Mouse (Mus musculus) forelimb bud, embryonic 11.5 days (tissue): ENCODE data around the gene Ebp.

Experiments used
- DNase-seq: peaks from one replicate; pipeline ENCODE4 v3.0.0-alpha.2; 2012; ENCODE audit warnings: low read depth, low spot score

The Ebp gene

DNA sequence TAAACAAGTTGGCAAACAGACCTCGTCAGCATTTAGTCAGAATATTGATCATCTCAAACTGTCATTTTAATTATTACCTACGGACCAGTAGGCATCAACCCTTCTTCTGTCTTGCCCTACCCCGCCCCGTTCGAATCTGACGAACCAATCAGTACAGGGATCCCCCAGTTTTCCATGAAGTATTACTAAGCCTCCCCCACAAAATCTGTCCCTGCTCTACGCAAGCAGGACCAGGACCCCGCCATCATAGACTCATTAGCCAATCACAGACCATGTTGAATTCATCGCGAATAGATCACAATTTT is at the start of gene Ebp:
Ebp (minus strand) TSS at position 94 of the 305 bp plus-strand sequence.
- DNase-seq: no peak

DNA sequence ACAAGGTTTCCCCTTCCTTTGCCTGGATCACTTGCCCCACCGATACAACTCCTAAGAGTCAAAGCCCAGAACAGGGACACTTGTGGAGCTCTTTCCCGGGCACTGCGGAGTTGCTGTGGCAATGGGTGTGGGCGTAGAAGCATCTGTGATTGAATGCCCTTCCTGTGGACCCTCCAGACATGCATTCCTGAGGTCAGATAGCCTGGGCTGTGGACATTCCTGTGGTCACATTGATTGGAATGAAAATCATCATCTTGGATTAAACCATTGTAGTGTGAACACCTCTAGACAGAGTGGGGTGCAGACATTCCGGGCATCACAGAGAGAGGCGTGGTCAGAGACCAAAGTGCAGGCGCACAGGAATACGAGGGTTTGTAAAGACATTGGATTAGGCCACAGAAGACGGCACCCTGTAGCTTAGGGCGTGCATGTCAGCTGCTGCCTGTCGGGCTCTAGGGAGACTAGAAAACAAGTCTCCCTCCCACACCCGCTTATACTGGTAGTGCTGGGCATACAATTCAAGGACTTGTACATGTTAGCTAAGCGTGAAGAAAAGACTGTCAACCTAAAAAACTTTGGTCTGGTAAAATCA is 45.6 kb upstream of the Ebp start:
- DNase-seq: no peak

DNA sequence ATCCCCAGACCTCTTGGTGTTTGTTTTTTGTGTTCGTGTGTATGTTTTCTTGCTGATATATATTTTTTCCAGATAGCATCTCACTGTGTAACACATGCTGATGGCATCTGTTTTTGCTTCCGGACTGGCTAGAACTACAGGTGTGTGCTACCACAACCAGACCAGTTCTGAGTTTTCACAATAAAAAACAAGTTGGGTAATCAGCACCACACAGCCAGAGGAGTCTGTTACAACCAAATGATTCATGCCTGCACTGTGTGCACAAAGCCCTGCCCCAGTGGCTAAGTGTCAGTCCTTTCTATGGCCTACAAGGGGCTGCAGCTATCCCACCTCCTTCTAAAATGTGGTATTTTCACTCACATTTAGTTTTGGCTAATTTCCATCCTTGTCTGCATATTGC is 43.4 kb upstream of the Ebp start:
- DNase-seq: no peak

DNA sequence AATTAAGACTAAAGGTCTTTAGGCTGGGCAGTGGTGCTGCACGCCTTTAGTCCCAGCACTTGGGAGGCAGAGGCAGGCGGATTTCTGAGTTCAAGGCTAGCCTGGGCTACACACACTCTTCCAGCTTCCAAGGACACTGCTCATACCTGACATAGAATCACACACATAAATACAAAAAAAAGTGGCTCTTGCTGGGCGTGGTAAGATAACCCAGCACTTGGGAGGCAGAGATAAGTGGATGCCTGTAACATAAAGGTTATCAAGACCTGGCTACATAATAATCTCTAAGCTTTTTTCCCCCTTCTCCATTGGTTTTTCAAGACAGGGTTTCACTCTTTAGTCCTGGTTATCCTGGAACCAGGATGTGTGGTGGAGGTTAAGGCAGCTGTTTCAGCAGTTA is 40.3 kb upstream of the Ebp start:
- no peak for DNase-seq

DNA sequence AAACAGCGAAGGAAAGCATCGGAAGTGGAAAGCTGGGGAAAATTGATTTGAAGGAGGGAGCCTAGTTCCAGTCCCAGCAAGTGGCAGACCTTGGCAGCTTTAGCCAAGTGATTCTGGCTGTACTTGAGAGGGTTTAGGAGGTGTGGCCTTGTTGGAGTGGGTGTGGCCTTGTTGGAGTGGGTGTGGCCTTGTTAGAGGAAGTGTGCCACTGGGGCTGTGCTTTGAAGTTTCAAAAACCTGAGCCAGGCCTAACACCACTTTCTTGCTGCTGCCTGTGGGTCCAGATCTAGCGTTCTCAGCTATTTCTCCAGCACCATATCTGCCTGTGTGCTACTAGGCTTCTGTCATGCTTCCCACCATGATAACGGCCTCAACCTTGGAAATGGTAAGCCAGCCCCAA is 37.0 kb upstream of the Ebp start:
- DNase-seq: no peak

DNA sequence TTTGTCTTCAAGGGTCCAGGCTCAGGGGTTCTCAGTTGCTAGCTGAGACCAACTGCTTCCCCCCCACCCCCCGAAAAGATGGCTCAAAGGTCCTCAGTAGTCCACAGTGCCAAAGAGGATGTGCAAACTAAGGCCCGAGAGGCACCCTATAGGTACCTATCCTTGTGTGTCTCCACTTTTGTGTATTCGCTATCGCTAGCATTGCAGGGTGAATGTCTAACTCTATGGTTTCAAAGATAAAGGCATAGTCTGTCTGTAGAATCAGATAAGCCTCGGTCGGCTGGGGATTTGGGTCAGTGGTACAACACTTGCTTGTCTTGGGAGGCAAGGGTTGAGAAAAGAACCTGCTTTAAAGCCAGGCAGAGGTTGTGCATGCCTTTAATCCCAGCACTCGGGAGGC is 30.2 kb upstream of the Ebp start:
- DNase-seq: no peak

DNA sequence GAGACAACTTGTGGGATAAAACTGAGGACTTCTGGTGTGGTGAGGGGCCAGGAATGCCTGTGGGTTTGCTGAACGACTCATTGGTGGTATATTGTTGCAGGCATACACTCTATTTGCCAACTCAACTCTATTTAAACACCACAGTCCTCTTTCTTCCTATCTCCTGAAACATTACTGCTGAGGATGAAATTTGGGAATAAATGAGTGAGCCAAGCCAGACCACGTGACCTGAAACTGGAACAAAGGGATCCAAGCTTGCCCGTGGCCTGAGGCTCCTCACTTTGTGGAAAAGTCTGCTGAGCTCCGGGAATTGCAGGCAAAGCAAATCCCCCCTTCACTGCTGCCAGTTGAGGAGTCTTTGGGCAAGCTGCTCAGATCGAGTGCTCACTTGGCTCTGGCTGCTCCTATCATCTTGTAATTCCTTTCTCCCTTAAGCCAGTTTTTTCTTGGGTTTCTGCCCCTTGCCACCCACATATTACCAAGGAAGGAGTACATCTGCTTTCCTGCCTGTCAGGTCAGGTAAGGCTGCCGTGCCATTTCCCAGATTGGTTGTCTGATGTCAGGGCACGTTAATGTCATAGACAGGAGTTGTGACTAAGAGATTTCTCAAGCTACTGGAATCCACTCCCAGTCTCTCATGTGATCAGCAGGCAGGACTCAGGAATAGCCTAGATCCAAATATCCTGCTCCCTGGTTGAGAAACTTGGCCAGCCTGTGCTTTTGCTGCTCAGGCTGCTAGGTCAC is 29.5 kb upstream of the Ebp start:
- no peak for DNase-seq

DNA sequence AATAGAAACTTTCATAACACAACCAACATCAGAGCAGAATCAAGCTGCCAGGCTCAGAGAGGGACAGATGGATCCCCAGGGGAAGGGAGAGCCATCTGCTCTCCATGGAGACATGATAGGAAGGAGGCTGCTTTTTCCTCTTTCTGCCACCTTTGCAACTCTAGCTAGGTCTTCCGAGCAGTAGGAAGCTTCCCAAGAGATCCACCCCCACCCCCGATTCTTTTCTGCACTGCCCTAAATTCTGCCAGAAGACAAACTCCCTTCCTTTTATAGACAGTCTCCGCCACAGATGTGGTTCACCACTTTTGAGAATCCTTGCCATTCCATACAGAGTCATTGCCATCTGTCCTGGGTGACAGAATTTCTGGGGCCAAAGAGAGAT is 29.0 kb upstream of the Ebp start:
- no peak for DNase-seq

DNA sequence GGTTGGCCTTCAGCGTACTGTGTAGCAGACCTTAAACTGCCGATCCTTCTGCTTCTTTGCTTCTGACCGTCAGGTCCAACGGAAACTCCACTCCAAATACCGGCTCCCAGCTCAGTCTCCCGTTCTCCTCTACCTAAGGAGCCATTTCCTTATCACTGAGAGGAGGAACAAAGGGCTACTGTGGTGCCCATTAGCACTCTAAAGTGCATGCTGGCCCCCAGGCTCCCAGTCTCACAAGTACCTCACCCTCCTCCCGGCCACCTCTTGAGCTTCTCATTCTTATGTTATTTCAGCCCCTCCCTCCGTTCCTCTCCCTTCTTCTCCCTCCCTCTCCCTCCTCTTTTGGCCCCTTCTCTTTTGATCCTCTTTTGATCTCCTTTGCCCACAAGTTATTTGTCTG is 26.3 kb upstream of the Ebp start:
- no peak for DNase-seq

DNA sequence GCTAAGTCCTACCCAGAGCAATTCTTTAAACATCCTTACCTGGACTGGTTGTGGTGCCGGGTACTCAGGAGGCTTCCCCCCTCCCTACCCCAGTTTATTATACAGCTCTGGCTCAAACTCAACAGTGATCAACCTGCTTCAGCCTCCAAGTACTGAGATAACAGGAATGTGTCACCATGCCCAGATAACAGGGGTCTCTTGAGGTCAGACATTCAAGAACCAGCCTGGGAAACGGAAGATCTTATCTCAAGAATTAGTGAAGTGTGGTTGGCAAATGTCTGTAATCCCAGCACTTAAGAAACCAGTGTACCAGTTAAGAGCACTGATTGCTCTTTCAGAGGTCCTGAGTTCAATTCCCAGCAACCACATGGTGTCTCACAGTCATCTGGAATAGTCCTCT is 24.8 kb upstream of the Ebp start:
- no peak for DNase-seq

DNA sequence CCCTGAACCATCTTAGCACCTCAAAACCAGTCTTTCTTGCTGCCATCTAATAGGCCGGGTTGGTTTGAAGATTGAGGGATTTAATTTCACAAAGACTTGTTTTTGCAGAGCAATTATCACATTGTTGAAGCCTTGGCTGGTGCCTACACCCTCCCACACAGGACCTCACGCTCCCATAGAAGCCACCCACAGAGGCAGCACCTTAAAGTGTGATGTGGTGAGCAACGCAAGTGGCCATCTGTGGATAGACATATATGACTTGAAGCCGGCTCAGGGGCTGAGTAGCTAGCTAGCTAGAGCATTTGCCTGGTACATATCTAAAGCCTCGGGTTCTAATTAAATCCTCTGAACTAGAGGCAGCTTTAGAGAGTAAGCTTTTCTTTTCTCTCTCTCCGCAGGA is 24.1 kb upstream of the Ebp start:
- DNase-seq: no peak

DNA sequence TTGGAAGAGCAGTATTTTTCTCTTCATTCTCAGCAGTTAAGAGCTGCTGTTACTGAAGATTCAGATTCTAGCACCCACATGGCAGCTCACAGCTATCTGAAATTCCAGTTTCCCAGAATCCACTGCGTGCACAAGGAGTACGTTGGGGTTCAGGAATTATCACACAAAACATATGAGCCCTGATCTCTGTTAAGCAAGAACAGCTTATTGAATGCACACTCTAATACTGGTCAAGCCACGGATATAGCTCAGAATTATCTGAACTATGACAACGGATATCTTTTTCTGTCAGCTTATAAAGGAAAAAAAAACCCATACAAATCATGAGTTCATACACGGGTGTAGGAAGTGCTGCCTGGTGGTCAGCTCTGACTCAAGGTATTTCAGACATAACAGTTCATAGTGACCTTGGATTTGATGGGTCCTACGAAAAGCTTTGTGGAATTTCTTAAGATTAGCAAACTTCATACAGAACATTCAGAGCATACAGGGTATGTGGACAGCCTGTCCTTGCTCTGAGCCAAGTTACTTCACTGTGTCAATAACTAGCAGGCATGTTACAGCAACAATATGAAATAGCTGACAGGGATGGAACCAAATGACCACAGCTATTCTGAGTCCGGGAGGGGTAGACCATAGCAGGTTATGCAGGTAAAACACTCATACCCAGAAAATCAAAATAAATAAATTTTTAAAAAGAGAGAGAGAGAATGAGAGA is 18.3 kb upstream of the Ebp start:
- DNase-seq: no peak

DNA sequence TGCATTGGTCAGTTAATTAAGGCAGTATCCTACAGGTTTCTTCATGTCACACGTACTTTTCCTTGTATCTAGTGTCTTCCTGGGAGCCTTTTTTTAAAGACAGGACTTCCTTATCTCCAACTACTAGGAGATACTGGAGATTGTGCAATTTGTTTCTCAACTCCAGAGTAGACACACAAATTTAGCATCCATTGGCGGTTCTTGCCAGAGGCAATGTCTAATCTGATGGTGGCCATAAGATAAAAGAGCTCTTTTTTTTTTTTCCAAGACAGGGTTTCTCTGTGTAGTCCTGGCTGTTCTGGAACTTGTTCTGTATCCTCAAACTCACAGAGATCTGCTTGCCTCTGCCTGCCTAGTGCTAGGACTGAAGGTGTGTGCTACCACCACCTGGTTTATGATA is 16.4 kb upstream of the Ebp start:
- no peak for DNase-seq

DNA sequence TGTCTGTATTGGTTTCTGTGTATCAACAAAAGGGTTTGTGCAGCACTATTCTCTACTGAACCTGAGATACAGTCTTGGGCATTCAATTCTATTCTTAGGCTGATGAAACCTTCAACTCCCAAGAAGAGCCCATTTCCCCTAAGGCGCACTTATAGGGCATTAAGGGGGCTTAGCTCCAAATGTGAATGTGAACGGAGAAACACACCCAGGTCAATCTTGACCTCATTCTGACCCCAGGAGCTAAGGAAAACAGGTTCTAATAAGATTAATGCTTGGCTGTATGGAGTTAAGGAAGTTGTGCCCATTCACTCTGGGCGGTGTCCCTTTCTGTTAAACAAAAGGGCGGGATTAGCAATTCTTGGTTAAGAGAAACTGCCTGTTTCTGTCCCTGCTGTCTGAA is 13.9 kb upstream of the Ebp start:
- DNase-seq: no peak

DNA sequence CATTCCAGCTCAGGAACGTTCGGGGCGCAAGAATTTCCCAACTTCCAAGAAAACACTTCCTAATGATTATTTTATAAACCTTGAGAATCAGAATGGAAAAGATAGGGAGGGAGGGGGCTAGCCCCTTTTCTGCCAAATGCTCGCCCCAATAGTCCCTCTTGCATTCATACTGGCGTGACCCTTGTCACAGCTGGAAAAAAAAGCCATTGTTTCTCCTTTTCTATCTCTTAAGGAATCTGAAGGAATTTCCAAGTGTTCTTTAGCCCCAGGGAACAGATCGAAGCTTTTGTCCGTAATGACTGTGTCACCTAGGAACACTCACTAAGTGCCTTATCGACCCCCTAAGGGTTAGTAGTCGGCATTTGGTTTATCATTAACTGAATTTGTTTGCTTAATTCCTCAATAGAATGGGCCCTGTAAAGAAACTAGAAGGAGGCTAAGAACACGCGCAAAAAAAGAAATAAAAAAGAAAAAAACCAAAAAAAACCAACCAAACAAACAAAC is 13.4 kb upstream of the Ebp start:
- no peak for DNase-seq

DNA sequence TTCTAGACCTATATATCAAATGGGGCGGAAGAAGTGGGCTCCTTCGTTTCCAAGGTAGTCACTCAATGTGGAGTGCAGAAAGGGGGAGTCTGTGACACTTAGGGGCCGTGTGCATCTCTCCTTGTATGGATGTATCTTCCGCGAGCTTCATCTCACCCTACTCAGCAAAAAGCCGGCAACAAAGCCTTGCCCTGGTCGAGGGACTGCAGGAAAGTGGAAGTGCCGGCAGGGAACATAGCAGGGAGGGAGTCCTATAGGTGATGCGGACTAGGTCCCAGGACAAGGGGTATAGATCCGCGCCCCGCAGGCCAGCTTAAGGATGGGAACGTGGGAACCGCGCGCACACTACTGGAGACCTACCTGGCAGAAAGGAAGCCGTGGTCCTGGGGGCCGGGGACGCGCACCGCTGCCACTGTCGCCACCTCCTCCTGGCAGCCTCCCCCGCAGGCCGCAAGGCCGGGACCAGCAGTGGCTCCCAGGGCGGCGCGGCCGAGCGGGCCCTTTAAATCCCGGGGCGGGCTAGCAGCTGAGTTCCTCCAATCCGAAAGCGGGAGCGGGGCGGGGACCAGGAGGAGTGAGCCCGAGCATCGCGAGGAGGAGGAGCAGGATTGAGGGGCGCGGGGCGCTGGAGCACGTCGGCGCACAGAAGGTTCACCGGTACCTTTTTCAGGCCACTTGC is 12.8 kb upstream of the Ebp start, which contains the start of gene Porcn:
Porcn (minus strand) TSS at position 511 of the 679 bp plus-strand sequence.
- peak; percentile 64 for DNase-seq

DNA sequence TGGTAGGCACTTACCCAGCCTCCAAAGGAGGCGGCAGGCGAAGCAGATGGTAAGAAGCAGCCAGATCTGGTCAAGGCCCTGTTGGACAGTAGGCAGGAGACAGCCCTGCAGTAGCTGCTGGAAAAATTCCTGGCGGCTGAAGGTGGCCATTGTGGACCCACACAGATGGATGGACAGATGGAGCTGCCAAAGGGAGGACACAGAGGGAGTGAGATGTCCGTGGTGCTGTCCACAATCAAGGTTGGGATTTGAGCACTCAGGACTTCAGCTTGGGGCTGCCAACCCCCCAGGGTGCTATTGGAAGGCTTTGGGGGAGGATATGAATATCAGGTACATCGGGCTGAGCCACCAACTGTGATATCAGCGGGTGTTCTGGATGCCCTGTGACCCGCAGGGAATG is 12.2 kb upstream of the Ebp start:
- no peak for DNase-seq

DNA sequence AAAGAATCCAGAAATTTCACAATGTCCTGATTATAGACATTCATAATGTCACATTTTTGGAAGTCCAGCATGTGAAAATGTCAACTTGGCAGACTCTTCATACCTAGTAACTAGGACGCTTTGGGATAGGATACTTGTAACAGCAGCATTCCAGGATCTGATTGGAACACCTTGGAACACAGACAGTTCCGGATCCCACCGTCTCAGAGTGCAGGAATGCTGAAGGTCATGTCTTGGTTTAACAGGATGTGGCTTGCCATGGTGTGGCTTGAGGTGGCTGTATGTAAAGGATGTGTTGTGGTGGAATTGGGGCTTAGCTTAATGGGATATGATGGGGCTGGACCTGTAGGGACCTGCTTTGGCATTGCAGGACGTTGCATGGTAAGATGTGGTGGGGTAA is 11.8 kb upstream of the Ebp start:
- DNase-seq: no peak

DNA sequence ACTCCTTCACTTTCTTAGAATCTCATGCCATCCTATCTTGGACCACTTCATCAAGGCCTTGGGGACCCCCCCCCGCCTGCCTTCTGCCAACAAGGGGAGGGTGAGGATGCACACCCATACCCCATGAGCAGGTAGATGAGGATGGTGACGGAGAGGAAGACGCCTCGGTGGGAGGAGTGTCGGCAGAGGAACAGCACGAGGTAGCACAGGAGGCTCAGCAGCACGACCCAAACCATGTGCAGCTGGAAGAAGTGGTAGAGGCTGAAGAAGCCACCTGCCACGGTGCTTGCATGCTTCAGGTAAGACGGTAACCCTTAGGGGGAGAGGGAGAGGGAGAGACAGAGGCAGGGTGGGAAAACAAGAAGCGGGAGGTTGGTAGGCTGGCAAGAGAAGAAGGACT is 10.8 kb upstream of the Ebp start:
- DNase-seq: no peak

DNA sequence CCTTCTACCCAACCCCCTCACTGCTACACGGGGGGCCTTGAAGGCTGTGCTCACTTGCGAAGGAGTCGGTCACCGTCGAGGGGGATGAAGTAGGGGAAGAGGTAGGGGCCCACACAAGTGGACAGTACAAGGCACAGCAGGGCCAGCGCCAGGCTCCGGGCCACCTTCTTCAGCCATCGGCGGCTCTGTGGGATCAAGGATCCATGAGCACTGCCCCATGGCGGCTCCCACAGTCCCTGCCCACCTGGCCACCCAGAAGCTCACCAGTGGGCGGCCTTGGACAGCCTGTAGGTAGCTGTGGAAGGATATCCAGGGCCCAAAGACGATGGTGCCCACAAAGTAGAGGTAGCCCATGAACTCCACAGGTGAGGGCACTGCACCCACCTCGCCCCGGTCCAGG is 9.8 kb upstream of the Ebp start:
- no peak for DNase-seq

DNA sequence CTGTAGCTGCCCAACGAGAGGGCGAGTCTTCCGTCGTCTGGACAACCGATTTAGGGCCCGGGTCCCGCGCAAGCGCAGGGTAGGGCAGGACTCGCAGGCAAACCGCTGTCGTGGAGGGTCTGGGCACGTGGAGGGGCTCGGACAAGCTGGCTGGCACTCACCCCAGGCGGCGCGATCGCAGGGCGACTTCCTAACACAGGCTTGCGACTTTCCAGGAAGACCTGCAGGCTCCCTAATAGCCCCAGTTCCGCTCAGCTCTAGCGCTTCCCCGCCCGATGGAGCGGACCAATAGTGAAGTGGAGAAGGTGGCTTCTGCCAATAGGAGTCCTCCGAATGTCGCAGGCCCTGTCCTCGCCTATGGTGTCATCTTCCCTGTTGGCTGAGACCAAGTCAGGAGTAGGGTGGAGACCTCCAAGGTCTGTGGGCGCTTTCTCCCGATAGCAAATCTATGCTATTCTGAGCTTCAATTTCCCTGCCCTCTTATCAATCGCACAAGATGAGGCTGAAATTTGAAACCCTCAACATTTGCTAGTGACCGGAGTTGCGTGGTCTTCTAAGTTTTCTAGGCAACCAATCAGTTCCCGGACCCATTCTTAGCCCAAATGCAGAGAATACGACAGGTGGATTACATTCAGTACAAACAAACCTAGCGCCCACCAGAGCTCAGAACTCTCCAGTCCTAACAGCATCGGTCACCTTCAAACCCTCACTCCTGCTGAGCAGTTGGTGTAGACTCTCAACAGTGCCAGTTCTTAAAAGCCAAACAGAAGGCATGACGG is 483 bp downstream of the Ebp start:
- DNase-seq: peak; percentile 76
